Comparison of ENCODE assay signal across 36 mouse cellular contexts in genomic region chr1:164832459-164832858, GRCm38 (mm10). TPM values are rescaled to one million over a fixed set of nuclear protein-coding genes. Genes with fewer than 3 reads are reported as not detected.
"Had no signal": no experiment of that assay in that cellular context is flagged by ENCODE, and none has a peak within 500 bp of the region (broad histone marks: within the 10 kb centered on the region; RNA-seq: fewer than 3 reads in every experiment).

No protein-coding gene starts in this region.

- ATAC-seq: hindbrain, embryonic 16.5 days; hindbrain, postnatal 0 days; inflammation-experienced regulatory T-cells, adult 6 months; intestine, embryonic 15.5 days; intestine, embryonic 16.5 days; intestine, postnatal 0 days had no signal

- H3K27me3 ChIP-seq: heart, embryonic 12.5 days; heart, embryonic 13.5 days; heart, embryonic 15.5 days; hindbrain, embryonic 12.5 days; hindbrain, embryonic 13.5 days; hindbrain, embryonic 15.5 days; intestine, embryonic 15.5 days; kidney, embryonic 15.5 days had no signal

- H3K36me3 ChIP-seq: heart, embryonic 12.5 days; heart, embryonic 13.5 days; heart, embryonic 15.5 days; hindbrain, embryonic 10.5 days; hindbrain, embryonic 12.5 days; hindbrain, embryonic 13.5 days; hindbrain, embryonic 15.5 days; intestine, embryonic 15.5 days; kidney, embryonic 15.5 days had no signal

- DNase-seq: heart, postnatal 10 days; heart, postnatal 14 days; heart, postnatal 36 days; heart, postnatal 4 days; kidney, adult 11 months; kidney, adult 18-20 months; kidney, adult 2 months; kidney, adult 8-10 months; kidney, adult 9 months; kidney, postnatal 10 days; kidney, postnatal 14 days; kidney, postnatal 25 days; kidney, postnatal 36 days; kidney, postnatal 4 days; layer of hippocampus, adult 9-11 months; layer of hippocampus, postnatal 36 days had no signal

- H3K4me1 ChIP-seq: heart, embryonic 12.5 days; heart, embryonic 13.5 days; heart, embryonic 15.5 days; hindbrain, embryonic 10.5 days; hindbrain, embryonic 12.5 days; hindbrain, embryonic 13.5 days; hindbrain, embryonic 15.5 days; intestine, embryonic 15.5 days; kidney, embryonic 15.5 days had no signal

- H3K4me3 ChIP-seq: heart, embryonic 12.5 days; heart, embryonic 13.5 days; heart, embryonic 15.5 days; hindbrain, embryonic 10.5 days; hindbrain, embryonic 12.5 days; hindbrain, embryonic 13.5 days; hindbrain, embryonic 15.5 days; intestine, embryonic 15.5 days; kidney, embryonic 15.5 days; layer of hippocampus, adult 2 months had no signal

- H3K9me3 ChIP-seq: heart, embryonic 12.5 days; heart, embryonic 13.5 days; heart, embryonic 15.5 days; hindbrain, embryonic 10.5 days; hindbrain, embryonic 12.5 days; hindbrain, embryonic 13.5 days; hindbrain, embryonic 15.5 days; intestine, embryonic 15.5 days; kidney, embryonic 15.5 days had no signal

- H3K27ac ChIP-seq: heart, embryonic 13.5 days; heart, embryonic 15.5 days; hindbrain, embryonic 10.5 days; hindbrain, embryonic 12.5 days; hindbrain, embryonic 13.5 days; hindbrain, embryonic 14.5 days; hindbrain, embryonic 15.5 days; hindbrain, postnatal 0 days; intestine, embryonic 15.5 days; kidney, embryonic 15.5 days; kidney, postnatal 0 days; layer of hippocampus, adult 2 months had no signal

RNA-seq across cellular contexts. Expression of gene Dpt, which starts 36.0 kb away (rescaled TPM):
- total RNA-seq: hematopoietic stem cell, adult 5-6 weeks; layer of hippocampus, adult 18-20 months; layer of hippocampus, adult 2 months had no signal
- polyA plus RNA-seq: hindbrain, embryonic 10.5 days; kidney, embryonic 14.5 days had no signal
